Mouse (Mus musculus) liver, embryonic 14.5 days (tissue): Measurements from ENCODE around the gene Bmp8b. TPM values are rescaled to one million over a fixed set of nuclear protein-coding genes. Genes with fewer than 3 reads are reported as not detected.
"Not testable (repeated sequence)": the region's sequence is repeated elsewhere in the genome, so short reads cannot be mapped to it uniquely, and the experiment has no call there.

Experiments used
- ATAC-seq: fragments of 200-750 bp; cut with Nextera tagmentation; 2 replicates; pipeline ENCODE4 v1.8.0; 2017; ENCODE audit warnings: moderate number of reproducible peaks, mild to moderate bottlenecking, moderate library complexity; ENCODE audit not compliant: insufficient read depth
- DNase-seq, 3 experiments: peaks; one replicate each; pipeline ENCODE4 v3.0.0-alpha.2; 2012 to 2013; ENCODE audit warnings: low read depth in 3 of 3, low spot score in 3 of 3
- H3K27ac ChIP-seq: fragments of 300-500 bp; sonication (generic); 2 replicates; pipeline ENCODE4 v1.5.1; 2014; ENCODE audit warnings: moderate library complexity, mild to moderate bottlenecking, control low read depth, inconsistent platforms
- H3K27me3 ChIP-seq: fragments of 300-500 bp; sonication (generic); 2 replicates; pipeline ENCODE4 v1.6.1; 2014; ENCODE audit warnings: mild to moderate bottlenecking, low read length, moderate library complexity; ENCODE audit not compliant: control insufficient read depth, insufficient read depth
- H3K36me3 ChIP-seq: fragments of 300-500 bp; sonication (generic); replicated peaks from 2 replicates; pipeline ENCODE4 v1.6.1; 2014; ENCODE audit warnings: low read depth; ENCODE audit not compliant: control insufficient read depth, insufficient read depth
- H3K4me1 ChIP-seq, 2 experiments: fragments of 200-500 bp in 1 of 2; fragments of 300-500 bp in 1 of 2; sonication (generic) in 1 of 2; replicated peaks; 2 replicates each; pipeline ENCODE4 v1.6.1; 2012 to 2014; ENCODE audit warnings: antibody characterized with exemption in 1 of 2, inconsistent platforms in 1 of 2, low read length in 1 of 2; ENCODE audit not compliant: control insufficient read depth in 2 of 2, insufficient read depth in 2 of 2
- H3K4me2 ChIP-seq: fragments of 300-500 bp; sonication (generic); 2 replicates; pipeline ENCODE4 v1.6.1; 2014; ENCODE audit warnings: low read depth, mild to moderate bottlenecking, control low read depth, moderate library complexity
- H3K4me3 ChIP-seq, 2 experiments: fragments of 200-500 bp in 1 of 2; fragments of 300-500 bp in 1 of 2; sonication (generic) in 1 of 2; 2 replicates each; pipeline ENCODE4 v1.5.1; 2012 to 2014; ENCODE audit warnings: low read depth in 2 of 2, low read length in 2 of 2, mild to moderate bottlenecking in 2 of 2, control low read depth in 1 of 2, inconsistent platforms in 1 of 2, moderate library complexity in 1 of 2; ENCODE audit not compliant: insufficient read depth in 1 of 2
- H3K9ac ChIP-seq: fragments of 300-500 bp; sonication (generic); replicated peaks from 2 replicates; pipeline ENCODE4 v1.6.1; 2014; ENCODE audit warnings: mild to moderate bottlenecking, control low read depth, moderate library complexity
- H3K9me3 ChIP-seq: fragments of 300-500 bp; sonication (generic); 2 replicates; pipeline ENCODE4 v1.6.1; 2016; ENCODE audit warnings: low read length, mixed read lengths; ENCODE audit not compliant: control insufficient read depth
- CTCF ChIP-seq: IDR thresholded peaks from 2 replicates; pipeline ENCODE4 v1.5.1; 2016; ENCODE audit warnings: antibody characterized with exemption, low read depth, control low read depth
- EP300 ChIP-seq: IDR thresholded peaks from 2 replicates; pipeline ENCODE4 v1.6.1; 2016; ENCODE audit warnings: antibody characterized with exemption, low read depth
- WGBS: fragments of 180-500 bp; shearing (Covaris S2); extraction: QIAGEN DNeasy Blood & Tissue Kit; methylation state at CpG from one replicate; pipeline ENCODE4 v1.1.7; 2014; ENCODE audit not compliant: insufficient replicate concordance; 5-methylcytosine and 5-hydroxymethylcytosine counted together
- polyA plus RNA-seq, 2 experiments: library from polyadenylated mRNA; depleted of rRNA in 1 of 2; stranded (reverse) in 1 of 2; unstranded in 1 of 2; fragments of >200 nt; fragmentation: Nextera tagmentation in 1 of 2; extraction: Ambion mirVana in 1 of 2; gene quantifications; 2 replicates each; pipeline versions ENCODE4 v1.2.1 to v1.2.3; 2012 to 2014

Gene Bmp8b
- polyA plus RNA-seq, 2 experiments, result 0.22 to 0.24 TPM

- no peaks in the 10 kb centered on the region for H3K36me3 ChIP-seq
- H3K4me1 ChIP-seq, result peaks cover 0 to 3% of the 10 kb centered on the region in 2 experiments; a peak in 1 of 4 replicates
- no peaks in the 10 kb centered on the region for H3K9me3 ChIP-seq
- DNase-seq (no peak), ATAC-seq (peak; percentile 66)
- H3K27ac ChIP-seq, result no peak overlapping the region
- no peak overlapping the region for H3K4me3 ChIP-seq
- no peak overlapping the region for H3K4me2 ChIP-seq
- H3K27me3 ChIP-seq, result no peaks in the 10 kb centered on the region
- TF ChIP-seq EP300, result no peak
- TF ChIP-seq CTCF, result no peak
- 40% methylated on average over 17 of the region's 17 CpGs for WGBS
- H3K9ac ChIP-seq, result no peak overlapping the region
These were observed 11.7 kb upstream of the Bmp8b start for GRCm38 (mm10) chr4:123093064-123093776.

DNA sequence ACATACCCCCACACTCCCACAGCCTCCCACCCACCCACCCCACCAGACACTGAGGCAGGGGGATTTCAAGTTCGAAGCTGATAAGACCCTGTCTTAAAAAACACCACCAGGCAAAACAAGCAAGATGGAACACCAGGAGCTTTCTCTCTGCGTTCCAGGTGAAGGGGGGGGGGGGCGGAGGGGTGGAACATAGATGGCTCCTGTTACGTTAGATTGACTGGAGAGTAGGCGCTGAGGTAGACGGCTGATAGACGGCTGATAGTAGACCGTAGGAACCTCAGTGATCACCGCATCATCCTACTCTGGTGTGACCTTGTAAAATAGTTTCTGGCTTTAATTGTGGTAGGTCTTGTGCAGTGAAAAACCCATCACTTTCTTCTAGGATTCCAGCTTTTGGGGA, 11.1 kb upstream of the Bmp8b start:
- Histone ChIP-seq H3K4me1 (peaks cover 0 to 3% of the 10 kb centered on the region in 2 experiments; a peak in 1 of 4 replicates), H3K9me3 (no peaks in the 10 kb centered on the region), H3K4me3 (no peak overlapping the region), H3K36me3 (no peaks in the 10 kb centered on the region), H3K9ac (no peak overlapping the region), H3K27me3 (no peaks in the 10 kb centered on the region), H3K4me2 (no peak overlapping the region), H3K27ac (no peak overlapping the region)
- DNase-seq, result no peak
- no peak for TF ChIP-seq CTCF
- no peak for TF ChIP-seq EP300
- ATAC-seq, result no peak
- 48% methylated on average over 8 of the region's 9 CpGs for WGBS

DNA sequence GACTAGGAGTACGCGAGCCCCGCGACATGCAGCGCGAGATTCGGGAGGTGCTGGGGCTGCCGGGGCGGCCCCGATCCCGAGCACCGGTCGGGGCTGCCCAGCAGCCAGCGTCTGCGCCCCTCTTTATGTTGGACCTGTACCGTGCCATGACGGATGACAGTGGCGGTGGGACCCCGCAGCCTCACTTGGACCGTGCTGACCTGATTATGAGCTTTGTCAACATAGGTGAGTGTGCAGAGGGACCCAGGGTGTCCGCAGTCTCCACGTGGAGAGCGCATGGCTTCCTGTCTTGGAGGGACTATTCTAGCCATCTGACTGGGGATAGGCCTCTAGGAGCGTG, 456 bp downstream of the Bmp8b start:
- H3K27ac ChIP-seq, result no peak overlapping the region
- peaks cover 20% of the 10 kb centered on the region for H3K27me3 ChIP-seq
- H3K36me3 ChIP-seq, result no peaks in the 10 kb centered on the region
- no peak overlapping the region for H3K9ac ChIP-seq
- whole genome bisulfite sequencing, result 24% methylated on average over 24 of the region's 24 CpGs
- H3K9me3 ChIP-seq, result no peaks in the 10 kb centered on the region
- peak overlapping the region; percentile 32 for H3K4me2 ChIP-seq
- ATAC-seq (0 out of 2 replicates have a peak, but pooled peaks have one; percentile 15), DNase-seq (no peak)
- peak overlapping the region in 1 of 2 experiments; percentile 18; a peak in 1 of 4 replicates for H3K4me3 ChIP-seq
- TF ChIP-seq CTCF (no peak), EP300 (no peak)
- H3K4me1 ChIP-seq, result no peaks in the 10 kb centered on the region

DNA sequence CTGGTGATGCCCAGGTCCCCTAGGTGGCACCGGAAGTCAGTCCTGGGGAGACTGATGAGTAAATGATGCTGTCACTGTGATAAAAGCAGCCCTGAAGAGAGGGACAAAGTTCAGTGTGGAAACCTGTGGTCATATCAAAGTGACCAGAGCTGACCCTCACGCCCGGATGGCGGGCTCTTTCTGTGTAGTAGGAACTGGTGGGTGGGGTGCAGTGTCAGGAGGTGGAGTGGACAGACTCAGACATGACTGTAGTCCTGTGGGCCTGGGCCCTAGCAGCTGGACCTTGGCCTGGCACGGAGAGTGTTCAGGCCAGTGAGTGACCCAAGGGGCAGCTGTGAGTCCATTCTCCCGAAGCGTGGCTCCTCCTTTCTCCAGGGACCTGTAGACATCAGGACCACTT, 964 bp downstream of the Bmp8b start:
- H3K4me1 ChIP-seq, H3K9ac ChIP-seq, H3K4me3 ChIP-seq, ATAC-seq, H3K4me2 ChIP-seq, H3K36me3 ChIP-seq, DNase-seq, H3K27ac ChIP-seq, H3K9me3 ChIP-seq: not testable (repeated sequence)
- peaks cover 20% of the 10 kb centered on the region for H3K27me3 ChIP-seq
- WGBS, result 48% methylated on average over 6 of the region's 7 CpGs

DNA sequence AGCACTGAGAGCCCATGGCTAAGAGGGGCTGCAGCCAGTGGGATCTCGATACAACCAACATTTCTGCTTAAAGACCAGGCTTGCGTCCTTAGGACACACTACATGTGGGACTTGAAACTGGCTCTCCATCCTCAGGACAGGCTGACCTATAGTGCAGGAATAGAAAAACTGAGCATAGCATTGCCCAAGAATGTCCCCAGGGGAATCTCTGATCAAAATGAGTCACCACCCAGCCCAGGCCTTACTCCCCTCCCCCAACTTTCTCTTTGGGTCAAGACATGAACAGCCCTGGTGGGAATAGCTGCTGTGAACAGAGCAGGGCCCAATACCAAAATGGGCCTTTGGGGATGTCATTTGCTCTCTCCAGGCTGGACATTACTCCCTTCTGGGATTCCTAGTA, 1.9 kb downstream of the Bmp8b start:
- 60% methylated on average over 2 of the region's 2 CpGs for WGBS
- H3K36me3 ChIP-seq, result no peaks in the 10 kb centered on the region
- TF ChIP-seq EP300 (no peak), CTCF (no peak)

More for the DNA sequence above, 1.9 kb downstream of the Bmp8b start:
- DNase-seq (no peak), ATAC-seq (no peak)
- no peaks in the 10 kb centered on the region for H3K9me3 ChIP-seq
- H3K9ac ChIP-seq, result no peak overlapping the region
- H3K4me3 ChIP-seq, result no peak overlapping the region
- no peaks in the 10 kb centered on the region for H3K4me1 ChIP-seq
- H3K27me3 ChIP-seq, result peaks cover 20% of the 10 kb centered on the region
- H3K4me2 ChIP-seq, result no peak overlapping the region
- no peak overlapping the region for H3K27ac ChIP-seq
